Mouse (Mus musculus): ENCODE measurements around the gene Adamts8. TPM values are rescaled to one million over a fixed set of nuclear protein-coding genes. Genes with fewer than 3 reads are reported as not detected.

Adamts8 gene
- polyA plus RNA-seq, 1 experiment from 2014 or later = 1.5 TPM

- no peaks in the 10 kb centered on the region for H3K4me1 ChIP-seq (replicated peaks)
- no peak for ATAC-seq (ENCODE audit: low read depth)
- H3K4me3 ChIP-seq = no peak overlapping the region
- 94% methylated on average over 4 of the region's 4 CpGs for WGBS
- H3K27ac ChIP-seq (replicated peaks) = no peak overlapping the region
- H3K36me3 ChIP-seq = no peaks in the 10 kb centered on the region
- no peak overlapping the region for H3K9ac ChIP-seq
- no peak overlapping the region for H3K4me2 ChIP-seq
- H3K9me3 ChIP-seq = no peaks in the 10 kb centered on the region
- no peaks in the 10 kb centered on the region for H3K27me3 ChIP-seq
Observed at GRCm38 (mm10) chr9:30963780-30964179, 21.4 kb downstream of the Adamts8 start.

- Histone ChIP-seq H3K4me3 (no peak overlapping the region), H3K9me3 (no peaks in the 10 kb centered on the region), H3K4me2 (no peak overlapping the region), H3K9ac (no peak overlapping the region), H3K36me3 (no peaks in the 10 kb centered on the region), H3K27ac (replicated peaks) (no peak overlapping the region), H3K27me3 (no peaks in the 10 kb centered on the region), H3K4me1 (replicated peaks) (no peaks in the 10 kb centered on the region)
- ATAC-seq (ENCODE audit: low read depth) = no peak
- WGBS = 78% methylated on average over 10 of the region's 10 CpGs
Observed at GRCm38 (mm10) chr9:30964685-30965084, 22.3 kb downstream of the Adamts8 start.

- Histone ChIP-seq H3K27ac (replicated peaks) (no peak overlapping the region), H3K36me3 (no peaks in the 10 kb centered on the region), H3K4me3 (no peak overlapping the region), H3K9me3 (no peaks in the 10 kb centered on the region), H3K27me3 (no peaks in the 10 kb centered on the region), H3K4me1 (replicated peaks) (no peaks in the 10 kb centered on the region), H3K9ac (no peak overlapping the region), H3K4me2 (no peak overlapping the region)
- WGBS = 76% methylated on average over 7 of the region's 7 CpGs
- ATAC-seq (ENCODE audit: low read depth) = no peak
Observed at GRCm38 (mm10) chr9:30966881-30967280, 24.5 kb downstream of the Adamts8 start.

GRCm38 (mm10) chr9:30968130-30968529, 25.8 kb downstream of the Adamts8 start:
- no peak overlapping the region for H3K9ac ChIP-seq
- H3K4me2 ChIP-seq = no peak overlapping the region
- H3K4me1 ChIP-seq (replicated peaks) = no peaks in the 10 kb centered on the region
- 79% methylated on average over 6 of the region's 6 CpGs for WGBS
- H3K27me3 ChIP-seq = no peaks in the 10 kb centered on the region
- no peaks in the 10 kb centered on the region for H3K36me3 ChIP-seq
- no peaks in the 10 kb centered on the region for H3K9me3 ChIP-seq
- ATAC-seq (ENCODE audit: low read depth) = no peak
- H3K4me3 ChIP-seq = no peak overlapping the region
- H3K27ac ChIP-seq (replicated peaks) = no peak overlapping the region

- Histone ChIP-seq H3K9ac (no peak overlapping the region), H3K27ac (replicated peaks) (no peak overlapping the region), H3K27me3 (no peaks in the 10 kb centered on the region), H3K9me3 (no peaks in the 10 kb centered on the region), H3K4me3 (no peak overlapping the region), H3K36me3 (no peaks in the 10 kb centered on the region), H3K4me2 (no peak overlapping the region), H3K4me1 (replicated peaks) (no peaks in the 10 kb centered on the region)
- 68% methylated on average over 3 of the region's 3 CpGs for WGBS
- no peak for ATAC-seq (ENCODE audit: low read depth)
Observed at GRCm38 (mm10) chr9:30970001-30970400, 27.6 kb downstream of the Adamts8 start.

GRCm38 (mm10) chr9:30971967-30972366, 29.6 kb downstream of the Adamts8 start:
- Histone ChIP-seq H3K27me3 (no peaks in the 10 kb centered on the region), H3K9ac (no peak overlapping the region), H3K9me3 (no peaks in the 10 kb centered on the region), H3K27ac (replicated peaks) (no peak overlapping the region), H3K4me1 (replicated peaks) (no peaks in the 10 kb centered on the region), H3K4me2 (no peak overlapping the region), H3K4me3 (no peak overlapping the region), H3K36me3 (no peaks in the 10 kb centered on the region)
- ATAC-seq (ENCODE audit: low read depth) = no peak
- 57% methylated on average over 4 of the region's 4 CpGs for WGBS

- no peak for ATAC-seq (ENCODE audit: low read depth)
- 79% methylated on average over 11 of the region's 11 CpGs for WGBS
Observed at GRCm38 (mm10) chr9:30976339-30977023, 34.1 kb downstream of the Adamts8 start.

GRCm38 (mm10) chr9:30980467-30980866, 38.1 kb downstream of the Adamts8 start:
- no peak overlapping the region for H3K9ac ChIP-seq
- H3K27me3 ChIP-seq = no peaks in the 10 kb centered on the region
- H3K27ac ChIP-seq (replicated peaks) = no peak overlapping the region
- H3K36me3 ChIP-seq = no peaks in the 10 kb centered on the region
- H3K9me3 ChIP-seq = no peaks in the 10 kb centered on the region
- H3K4me2 ChIP-seq = no peak overlapping the region
- no peaks in the 10 kb centered on the region for H3K4me1 ChIP-seq (replicated peaks)
- ATAC-seq (ENCODE audit: low read depth) = no peak
- no peak overlapping the region for H3K4me3 ChIP-seq
- 87% methylated on average over 2 of the region's 2 CpGs for WGBS

More at GRCm38 (mm10) chr9:30976339-30977023, 34.1 kb downstream of the Adamts8 start:
- Histone ChIP-seq H3K27ac (replicated peaks) (no peak overlapping the region), H3K9ac (no peak overlapping the region), H3K4me1 (replicated peaks) (no peaks in the 10 kb centered on the region), H3K4me3 (no peak overlapping the region), H3K4me2 (no peak overlapping the region), H3K36me3 (no peaks in the 10 kb centered on the region), H3K27me3 (no peaks in the 10 kb centered on the region), H3K9me3 (no peaks in the 10 kb centered on the region)

- no peak overlapping the region for H3K4me2 ChIP-seq
- H3K9ac ChIP-seq = no peak overlapping the region
- H3K27ac ChIP-seq (replicated peaks) = no peak overlapping the region
- no peak for ATAC-seq (ENCODE audit: low read depth)
- 68% methylated on average over 6 of the region's 6 CpGs for WGBS
- H3K27me3 ChIP-seq = no peaks in the 10 kb centered on the region
- H3K4me3 ChIP-seq = no peak overlapping the region
- H3K36me3 ChIP-seq = no peaks in the 10 kb centered on the region
- no peaks in the 10 kb centered on the region for H3K9me3 ChIP-seq
- H3K4me1 ChIP-seq (replicated peaks) = no peaks in the 10 kb centered on the region
Observed at GRCm38 (mm10) chr9:30985782-30986181, 43.4 kb downstream of the Adamts8 start.

GRCm38 (mm10) chr9:30993106-30993505, 50.7 kb downstream of the Adamts8 start:
- no peaks in the 10 kb centered on the region for H3K27me3 ChIP-seq
- H3K9me3 ChIP-seq = no peaks in the 10 kb centered on the region
- no peak overlapping the region for H3K27ac ChIP-seq (replicated peaks)
- no peak for ATAC-seq (ENCODE audit: low read depth)
- H3K4me3 ChIP-seq = no peak overlapping the region
- no peak overlapping the region for H3K9ac ChIP-seq
- H3K4me1 ChIP-seq (replicated peaks) = no peaks in the 10 kb centered on the region
- H3K36me3 ChIP-seq = no peaks in the 10 kb centered on the region
- WGBS = 89% methylated on average over 5 of the region's 5 CpGs
- H3K4me2 ChIP-seq = no peak overlapping the region

GRCm38 (mm10) chr9:30996590-30997562, 54.5 kb downstream of the Adamts8 start:
- Histone ChIP-seq H3K4me3 (no peak overlapping the region), H3K27ac (replicated peaks) (no peak overlapping the region), H3K27me3 (no peaks in the 10 kb centered on the region), H3K4me2 (no peak overlapping the region), H3K9ac (no peak overlapping the region), H3K9me3 (no peaks in the 10 kb centered on the region), H3K36me3 (no peaks in the 10 kb centered on the region), H3K4me1 (replicated peaks) (no peaks in the 10 kb centered on the region)
- 84% methylated on average over 12 of the region's 12 CpGs for WGBS
- ATAC-seq (ENCODE audit: low read depth) = no peak

GRCm38 (mm10) chr9:31000641-31001040, 58.3 kb downstream of the Adamts8 start:
- WGBS = 81% methylated on average over 10 of the region's 10 CpGs
- Histone ChIP-seq H3K9me3 (no peaks in the 10 kb centered on the region), H3K4me2 (no peak overlapping the region), H3K27me3 (no peaks in the 10 kb centered on the region), H3K9ac (no peak overlapping the region), H3K4me3 (no peak overlapping the region), H3K27ac (replicated peaks) (no peak overlapping the region), H3K4me1 (replicated peaks) (no peaks in the 10 kb centered on the region), H3K36me3 (no peaks in the 10 kb centered on the region)
- ATAC-seq (ENCODE audit: low read depth) = no peak
